Mouse (Mus musculus): Measurements from ENCODE around the gene Zdhhc3. TPM values are rescaled to one million over a fixed set of nuclear protein-coding genes. Genes with fewer than 3 reads are reported as not detected.

The Zdhhc3 gene
- polyA plus RNA-seq, 1 experiment from 2014 or later = 76.9 TPM

DNA sequence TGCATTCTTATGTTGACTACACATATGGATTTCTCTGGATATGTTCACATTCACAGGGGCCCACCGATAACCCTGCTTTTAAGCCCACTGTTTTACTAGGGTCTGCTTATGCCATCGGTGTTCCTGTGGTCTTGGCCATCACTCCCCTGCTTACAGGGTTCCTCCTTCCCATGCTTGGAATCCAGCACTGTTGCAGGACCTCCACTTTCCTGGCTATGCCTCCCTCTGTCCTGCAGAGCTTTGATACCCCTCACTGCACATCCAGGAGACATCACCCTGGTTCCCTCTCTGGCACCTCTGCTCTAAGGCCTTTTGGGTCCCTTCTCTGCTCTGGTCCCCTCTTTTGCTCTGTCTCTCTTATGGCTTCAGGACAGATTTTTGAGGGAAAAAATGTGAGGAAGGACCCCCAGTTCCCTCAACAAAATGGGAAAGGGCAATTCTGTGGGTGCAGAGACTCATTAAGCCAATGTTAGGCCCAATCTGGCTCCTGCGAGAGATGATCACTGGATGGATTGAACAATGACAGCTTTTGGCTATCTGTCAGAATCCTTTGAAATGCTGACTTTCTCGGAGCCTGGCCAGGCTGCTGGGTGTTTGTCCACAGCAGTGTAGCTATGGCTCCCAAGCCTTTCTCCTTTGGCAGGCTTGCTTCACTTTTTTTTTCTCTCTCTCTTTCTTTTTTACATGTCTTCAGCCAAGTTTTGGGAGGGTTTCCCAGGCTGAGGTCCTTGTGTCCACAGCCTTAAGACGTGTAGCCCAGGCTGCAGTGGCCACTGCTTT, 37.4 kb upstream of the Zdhhc3 start, which contains the start of gene Clec3b:
TSS of gene Clec3b (plus strand) at position 706 of the 780 bp plus-strand sequence.
- Histone ChIP-seq H3K4me2 (ENCODE audit: low read depth, low read length) (no peak within 1 kb of the TSS), H3K4me1 (ENCODE audit: control insufficient read depth, insufficient read depth, low read length) (peaks cover 2% of the 10 kb centered on the region; the same call in 1 of the 2 replicates), H3K27me3 (replicated peaks; ENCODE audit: control insufficient read depth, insufficient read depth, low read length) (no peaks in the 10 kb centered on the region), H3K27ac (ENCODE audit: low read length) (no peak within 1 kb of the TSS), H3K4me3 (ENCODE audit: low read length) (no peak within 1 kb of the TSS), H3K36me3 (ENCODE audit: control insufficient read depth, insufficient read depth, low read length) (no peaks in the 10 kb centered on the region), H3K9ac (ENCODE audit: low read depth, low read length) (0 out of 2 replicates have a peak within 1 kb of the TSS, but pooled peaks have one; percentile 14), H3K9me3 (ENCODE audit: control insufficient read depth, low read length) (no peaks in the 10 kb centered on the region; the same call in 1 of the 2 replicates)
- WGBS = 71% methylated on average over 5 of the region's 5 CpGs
- ATAC-seq = no peak

DNA sequence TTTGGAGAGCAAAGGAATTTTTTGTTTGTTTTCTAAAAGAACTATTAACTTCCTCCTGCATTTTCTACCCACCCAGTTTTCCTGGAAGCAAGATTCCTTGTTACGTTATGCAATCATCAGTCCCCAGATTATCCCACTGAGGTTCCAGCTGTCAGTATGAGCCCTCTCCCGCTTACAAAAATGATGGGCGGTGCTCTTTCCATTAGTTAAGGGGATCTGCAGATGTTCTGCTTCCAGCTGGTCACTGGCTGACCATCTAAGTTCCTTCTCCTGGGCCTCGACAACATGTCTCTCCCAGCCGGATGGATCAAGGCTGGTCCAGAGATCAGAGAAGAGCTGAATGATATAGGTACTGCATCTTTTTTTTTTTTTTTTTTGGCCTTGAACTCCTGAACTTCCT, 35.4 kb upstream of the Zdhhc3 start:
- H3K27me3 ChIP-seq (replicated peaks; ENCODE audit: control insufficient read depth, insufficient read depth, low read length) = no peaks in the 10 kb centered on the region
- peaks cover 6% of the 10 kb centered on the region; the same call in 1 of the 2 replicates for H3K9me3 ChIP-seq (ENCODE audit: control insufficient read depth, low read length)
- H3K9ac ChIP-seq (ENCODE audit: low read depth, low read length) = no peak overlapping the region
- H3K36me3 ChIP-seq (ENCODE audit: control insufficient read depth, insufficient read depth, low read length) = peaks cover 4% of the 10 kb centered on the region; the same call in 1 of the 2 replicates
- H3K4me3 ChIP-seq (ENCODE audit: low read length) = no peak overlapping the region
- H3K27ac ChIP-seq (ENCODE audit: low read length) = no peak overlapping the region
- H3K4me2 ChIP-seq (ENCODE audit: low read depth, low read length) = no peak overlapping the region
- peaks cover 2% of the 10 kb centered on the region; the same call in 1 of the 2 replicates for H3K4me1 ChIP-seq (ENCODE audit: control insufficient read depth, insufficient read depth, low read length)
- peak; percentile 49; the same call in 1 of the 2 replicates for ATAC-seq
- WGBS = 60% methylated on average over 5 of the region's 5 CpGs

- Histone ChIP-seq H3K4me3 (ENCODE audit: low read length) (no peak overlapping the region), H3K4me1 (ENCODE audit: control insufficient read depth, insufficient read depth, low read length) (peaks cover 5% of the 10 kb centered on the region; the same call in 1 of the 2 replicates), H3K4me2 (ENCODE audit: low read depth, low read length) (no peak overlapping the region), H3K9ac (ENCODE audit: low read depth, low read length) (no peak overlapping the region), H3K9me3 (ENCODE audit: control insufficient read depth, low read length) (peaks cover 6% of the 10 kb centered on the region; the same call in 1 of the 2 replicates), H3K27ac (ENCODE audit: low read length) (peak overlapping the region; percentile 50), H3K27me3 (replicated peaks; ENCODE audit: control insufficient read depth, insufficient read depth, low read length) (no peaks in the 10 kb centered on the region), H3K36me3 (ENCODE audit: control insufficient read depth, insufficient read depth, low read length) (peaks cover 13% of the 10 kb centered on the region)
- 83% methylated on average over 4 of the region's 4 CpGs for WGBS
- no peak for ATAC-seq
Observed at GRCm38 (mm10) chr9:123139887-123140614, 27.0 kb upstream of the Zdhhc3 start.

- peak; percentile 87 for ATAC-seq
- Histone ChIP-seq H3K27ac (ENCODE audit: low read length) (peak overlapping the region; percentile 50), H3K4me2 (ENCODE audit: low read depth, low read length) (no peak overlapping the region), H3K4me1 (ENCODE audit: control insufficient read depth, insufficient read depth, low read length) (peaks cover 5% of the 10 kb centered on the region; the same call in 1 of the 2 replicates), H3K9ac (ENCODE audit: low read depth, low read length) (no peak overlapping the region), H3K4me3 (ENCODE audit: low read length) (no peak overlapping the region), H3K9me3 (ENCODE audit: control insufficient read depth, low read length) (peaks cover 1% of the 10 kb centered on the region; the same call in 1 of the 2 replicates), H3K36me3 (ENCODE audit: control insufficient read depth, insufficient read depth, low read length) (peaks cover 11% of the 10 kb centered on the region), H3K27me3 (replicated peaks; ENCODE audit: control insufficient read depth, insufficient read depth, low read length) (no peaks in the 10 kb centered on the region)
- WGBS = 52% methylated on average over 5 of the region's 5 CpGs
Observed at GRCm38 (mm10) chr9:123138891-123139474, 26.0 kb upstream of the Zdhhc3 start.

- peaks cover 19% of the 10 kb centered on the region for H3K36me3 ChIP-seq (ENCODE audit: control insufficient read depth, insufficient read depth, low read length)
- no peak overlapping the region for H3K4me2 ChIP-seq (ENCODE audit: low read depth, low read length)
- no peaks in the 10 kb centered on the region for H3K27me3 ChIP-seq (replicated peaks; ENCODE audit: control insufficient read depth, insufficient read depth, low read length)
- ATAC-seq = no peak
- H3K4me3 ChIP-seq (ENCODE audit: low read length) = no peak overlapping the region
- no peak overlapping the region for H3K9ac ChIP-seq (ENCODE audit: low read depth, low read length)
- no peak overlapping the region for H3K27ac ChIP-seq (ENCODE audit: low read length)
- 81% methylated on average over 7 of the region's 7 CpGs for WGBS
- peaks cover 5% of the 10 kb centered on the region; the same call in 1 of the 2 replicates for H3K4me1 ChIP-seq (ENCODE audit: control insufficient read depth, insufficient read depth, low read length)
- H3K9me3 ChIP-seq (ENCODE audit: control insufficient read depth, low read length) = no peaks in the 10 kb centered on the region
Observed at GRCm38 (mm10) chr9:123136953-123137682, 24.1 kb upstream of the Zdhhc3 start.

GRCm38 (mm10) chr9:123132994-123133393, 20.0 kb upstream of the Zdhhc3 start:
- peaks cover 30% of the 10 kb centered on the region; the same call in 1 of the 2 replicates for H3K36me3 ChIP-seq (ENCODE audit: control insufficient read depth, insufficient read depth, low read length)
- WGBS = 93% methylated on average over 3 of the region's 3 CpGs
- no peak for ATAC-seq

DNA sequence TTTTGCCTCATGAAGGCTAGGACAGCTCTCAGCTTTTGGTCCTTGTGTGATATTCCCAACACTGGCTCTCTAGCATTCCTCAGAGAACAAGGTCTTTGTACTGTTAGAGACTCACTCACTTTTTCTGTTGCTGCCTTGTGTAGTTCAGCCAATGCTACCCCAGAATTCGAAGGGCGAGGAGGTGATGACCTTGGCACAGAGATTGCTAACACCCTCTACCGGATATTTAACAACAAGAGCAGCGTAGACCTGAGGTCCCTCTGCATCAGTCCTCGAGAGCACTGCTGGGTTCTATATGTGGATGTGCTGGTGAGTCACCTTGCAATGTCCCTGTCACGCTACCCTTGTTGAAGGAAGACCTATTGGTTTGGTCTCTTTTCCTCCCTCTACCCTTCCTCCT, 14.7 kb upstream of the Zdhhc3 start:
- no peak overlapping the region for H3K4me2 ChIP-seq (ENCODE audit: low read depth, low read length)
- no peak for ATAC-seq
- 0 out of 2 replicates have a peak, but pooled peaks cover 6% of the 10 kb centered on the region for H3K4me1 ChIP-seq (ENCODE audit: control insufficient read depth, insufficient read depth, low read length)
- H3K9ac ChIP-seq (ENCODE audit: low read depth, low read length) = no peak overlapping the region
- WGBS = 97% methylated on average over 6 of the region's 6 CpGs
- H3K4me3 ChIP-seq (ENCODE audit: low read length) = no peak overlapping the region
- H3K9me3 ChIP-seq (ENCODE audit: control insufficient read depth, low read length) = no peaks in the 10 kb centered on the region
- no peak overlapping the region for H3K27ac ChIP-seq (ENCODE audit: low read length)
- H3K36me3 ChIP-seq (ENCODE audit: control insufficient read depth, insufficient read depth, low read length) = peaks cover 14% of the 10 kb centered on the region; the same call in 1 of the 2 replicates
- no peaks in the 10 kb centered on the region for H3K27me3 ChIP-seq (replicated peaks; ENCODE audit: control insufficient read depth, insufficient read depth, low read length)

More at GRCm38 (mm10) chr9:123132994-123133393, 20.0 kb upstream of the Zdhhc3 start:
- no peaks in the 10 kb centered on the region for H3K4me1 ChIP-seq (ENCODE audit: control insufficient read depth, insufficient read depth, low read length)
- H3K27ac ChIP-seq (ENCODE audit: low read length) = no peak overlapping the region
- H3K9me3 ChIP-seq (ENCODE audit: control insufficient read depth, low read length) = no peaks in the 10 kb centered on the region
- no peak overlapping the region for H3K4me3 ChIP-seq (ENCODE audit: low read length)
- H3K9ac ChIP-seq (ENCODE audit: low read depth, low read length) = no peak overlapping the region
- no peak overlapping the region for H3K4me2 ChIP-seq (ENCODE audit: low read depth, low read length)
- H3K27me3 ChIP-seq (replicated peaks; ENCODE audit: control insufficient read depth, insufficient read depth, low read length) = no peaks in the 10 kb centered on the region

DNA sequence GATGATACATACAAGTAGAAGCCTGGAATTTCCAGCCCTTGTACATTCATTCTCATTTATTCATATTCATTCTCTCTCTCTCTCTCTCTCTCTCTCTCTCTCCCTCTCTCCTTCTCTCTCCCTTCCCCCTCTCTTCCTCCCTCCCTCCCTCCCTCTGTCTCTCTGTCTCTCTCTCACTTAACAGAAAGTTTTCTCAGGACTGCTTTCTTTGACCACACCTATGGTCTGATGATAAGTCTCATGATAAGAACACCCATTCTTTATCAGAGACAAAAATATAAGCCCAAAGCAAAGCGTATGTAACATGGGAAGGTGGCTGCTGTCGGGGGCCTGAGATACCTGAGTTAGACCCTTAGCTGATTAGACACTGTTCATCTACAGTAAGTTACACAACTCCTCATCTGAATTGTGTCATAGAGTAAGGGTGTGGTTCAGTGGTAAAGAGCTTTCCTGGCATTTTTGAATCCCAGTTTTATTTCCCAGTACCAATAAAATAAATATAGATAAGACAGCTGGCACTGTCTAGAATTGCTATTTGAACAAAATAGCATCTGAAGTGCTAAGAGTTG, 11.5 kb upstream of the Zdhhc3 start:
- Histone ChIP-seq H3K4me3 (ENCODE audit: low read length) (no peak overlapping the region), H3K4me1 (ENCODE audit: control insufficient read depth, insufficient read depth, low read length) (0 out of 2 replicates have a peak, but pooled peaks cover 6% of the 10 kb centered on the region), H3K27me3 (replicated peaks; ENCODE audit: control insufficient read depth, insufficient read depth, low read length) (no peaks in the 10 kb centered on the region), H3K4me2 (ENCODE audit: low read depth, low read length) (no peak overlapping the region), H3K27ac (ENCODE audit: low read length) (no peak overlapping the region), H3K9ac (ENCODE audit: low read depth, low read length) (no peak overlapping the region), H3K9me3 (ENCODE audit: control insufficient read depth, low read length) (no peaks in the 10 kb centered on the region), H3K36me3 (ENCODE audit: control insufficient read depth, insufficient read depth, low read length) (peaks cover 13% of the 10 kb centered on the region)
- peak; percentile 72 for ATAC-seq
- 78% methylated on average over 2 of the region's 2 CpGs for WGBS

Measured in intestine, embryonic 16.5 days (tissue).